Mouse (Mus musculus) bone marrow macrophage, adult 2 months (primary cell): ENCODE measurements around the gene Sh2d1b1.

ENCODE experiments used
- CTCF ChIP-seq: IDR thresholded peaks from 2 replicates; pipeline ENCODE4 v1.5.1; 2012; ENCODE audit warnings: low read depth, mild to moderate bottlenecking, low read length, moderate library complexity
- POLR2A ChIP-seq: IDR thresholded peaks from 2 replicates; pipeline ENCODE4 v1.6.1; 2012; ENCODE audit warnings: mild to moderate bottlenecking, low read depth, low read length, borderline replicate concordance

DNA sequence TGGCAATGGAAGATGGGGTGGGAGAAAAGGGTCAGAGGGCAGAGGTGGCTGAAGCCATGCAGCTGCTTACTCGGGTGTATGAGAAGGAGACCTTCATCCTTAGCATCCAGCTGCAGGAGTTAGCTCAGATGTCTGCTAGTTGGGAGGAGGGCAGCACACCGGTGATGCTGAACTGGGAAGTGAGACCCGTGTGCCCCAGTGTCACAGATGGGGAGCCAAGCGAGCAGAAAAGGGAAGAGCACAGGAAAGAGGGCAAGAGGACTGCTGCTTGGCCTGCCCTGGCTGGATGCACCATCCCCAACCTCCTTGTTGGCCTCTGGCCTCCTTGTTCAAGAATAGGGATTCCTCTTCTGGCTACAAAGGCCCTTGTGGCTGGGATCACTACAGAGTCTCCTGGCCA lies 22.4 kb downstream of the Sh2d1b1 start:
- TF ChIP-seq POLR2A (no peak), CTCF (no peak)
